Mouse (Mus musculus): Measurements from ENCODE around the gene Uap1l1. TPM values are rescaled to one million over a fixed set of nuclear protein-coding genes. Genes with fewer than 3 reads are reported as not detected.

The Uap1l1 gene
- polyA plus RNA-seq, 1 experiment from 2014 or later = 5.1 TPM

DNA sequence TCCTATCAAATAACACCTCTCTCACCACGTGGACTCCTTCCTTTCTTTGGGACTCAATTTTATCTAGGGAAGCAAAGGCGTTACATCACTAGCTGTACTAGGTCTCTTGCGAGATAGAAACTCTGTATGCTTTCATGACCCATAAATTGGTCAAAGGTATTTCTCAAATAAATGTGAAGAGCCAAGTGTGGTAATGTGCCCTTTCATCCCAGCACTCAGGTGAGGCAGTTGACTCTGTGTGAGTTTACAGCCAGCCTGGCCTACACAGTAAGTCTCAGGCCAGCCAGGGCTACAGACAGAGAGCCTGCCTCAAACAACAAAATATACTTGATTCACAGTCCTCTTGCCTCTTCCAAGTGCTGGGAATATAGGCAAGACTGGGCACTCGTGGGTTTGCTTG is 5.6 kb downstream of the Uap1l1 start:
- Histone ChIP-seq H3K27me3 (ENCODE audit: control insufficient read depth, insufficient read depth, low read length) (peaks cover 14% of the 10 kb centered on the region), H3K27ac (ENCODE audit: low read depth, low read length) (no peak overlapping the region), H3K36me3 (ENCODE audit: control insufficient read depth, insufficient read depth, low read length) (no peaks in the 10 kb centered on the region), H3K4me1 (ENCODE audit: control insufficient read depth, insufficient read depth, low read length) (peaks cover 9% of the 10 kb centered on the region), H3K9me3 (ENCODE audit: control insufficient read depth, low read length) (no peaks in the 10 kb centered on the region), H3K4me3 (ENCODE audit: low read depth, low read length) (no peak overlapping the region), H3K9ac (ENCODE audit: low read length) (no peak overlapping the region), H3K4me2 (ENCODE audit: low read depth) (no peak overlapping the region)
- DNase-seq (ENCODE audit: low spot score) = no peak
- ATAC-seq (ENCODE audit: insufficient read depth, low FRiP score, low TSS enrichment) = no peak
- WGBS = 84% methylated on average over 4 of the region's 4 CpGs

DNA sequence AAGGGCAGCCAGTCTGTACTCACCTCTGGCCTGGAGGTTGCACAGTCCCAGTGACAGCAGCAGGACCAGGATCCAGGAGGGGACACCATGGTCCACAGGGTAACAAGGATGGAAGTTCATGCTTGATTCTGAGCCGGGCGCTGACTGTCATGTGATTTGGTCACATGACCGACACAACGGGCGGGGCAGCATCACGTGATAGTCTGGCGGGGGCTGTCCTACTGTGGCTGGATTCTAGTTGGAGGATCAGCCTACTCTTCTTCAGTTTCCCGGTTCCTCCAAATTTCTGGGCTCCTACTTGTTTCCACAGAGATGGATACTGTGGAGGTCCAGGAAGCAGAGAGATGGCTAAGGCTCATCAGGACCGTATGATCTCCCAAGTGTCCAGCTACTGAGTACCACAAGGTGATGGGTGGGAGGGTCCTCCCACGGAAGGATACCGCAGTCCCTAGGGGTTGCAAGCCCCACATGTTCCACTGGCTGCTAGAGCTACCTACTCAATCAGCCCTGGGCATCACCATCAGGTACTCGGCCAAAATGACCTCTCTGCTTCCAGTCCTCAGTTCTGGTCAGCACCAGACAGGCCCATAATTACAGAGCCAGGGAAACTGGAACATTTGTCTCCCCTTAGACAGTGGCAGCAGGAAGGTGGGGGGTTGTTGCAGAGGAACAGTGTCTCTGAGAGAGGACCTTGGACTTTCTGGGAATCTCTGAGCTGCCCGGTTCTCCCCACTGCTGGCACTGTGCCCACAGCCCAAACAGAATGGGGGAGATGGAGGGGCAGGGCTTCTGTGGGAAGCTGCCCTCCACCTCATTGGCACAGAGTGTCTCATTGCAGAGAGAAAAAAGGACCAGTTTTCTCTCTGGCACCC is 9.0 kb downstream of the Uap1l1 start, which contains the start of gene Dpp7:
Dpp7 (minus strand) TSS at position 152 of the 872 bp plus-strand sequence.
- H3K9ac ChIP-seq (ENCODE audit: low read length) = peak within 1 kb of the TSS; percentile 58
- H3K9me3 ChIP-seq (ENCODE audit: control insufficient read depth, low read length) = no peaks in the 10 kb centered on the region
- peak; percentile 86 for DNase-seq (ENCODE audit: low spot score)
- WGBS = 6% methylated on average over 13 of the region's 13 CpGs
- peaks cover 3% of the 10 kb centered on the region for H3K36me3 ChIP-seq (ENCODE audit: control insufficient read depth, insufficient read depth, low read length)
- peaks cover 9% of the 10 kb centered on the region for H3K4me1 ChIP-seq (ENCODE audit: control insufficient read depth, insufficient read depth, low read length)
- peak; percentile 85 for ATAC-seq (ENCODE audit: insufficient read depth, low FRiP score, low TSS enrichment)
- peak within 1 kb of the TSS; percentile 91 for H3K4me2 ChIP-seq (ENCODE audit: low read depth)
- H3K27ac ChIP-seq (ENCODE audit: low read depth, low read length) = no peak within 1 kb of the TSS
- peak within 1 kb of the TSS; percentile 53 for H3K4me3 ChIP-seq (ENCODE audit: low read depth, low read length)
- H3K27me3 ChIP-seq (ENCODE audit: control insufficient read depth, insufficient read depth, low read length) = no peaks in the 10 kb centered on the region

GRCm38 (mm10) chr2:25355419-25356066 is 9.9 kb downstream of the Uap1l1 start:
- Histone ChIP-seq H3K9ac (ENCODE audit: low read length) (peak overlapping the region; percentile 58), H3K4me2 (ENCODE audit: low read depth) (peak overlapping the region; percentile 91), H3K4me3 (ENCODE audit: low read depth, low read length) (peak overlapping the region; percentile 53), H3K36me3 (ENCODE audit: control insufficient read depth, insufficient read depth, low read length) (peaks cover 8% of the 10 kb centered on the region), H3K27me3 (ENCODE audit: control insufficient read depth, insufficient read depth, low read length) (no peaks in the 10 kb centered on the region), H3K4me1 (ENCODE audit: control insufficient read depth, insufficient read depth, low read length) (peaks cover 9% of the 10 kb centered on the region), H3K27ac (ENCODE audit: low read depth, low read length) (no peak overlapping the region), H3K9me3 (ENCODE audit: control insufficient read depth, low read length) (no peaks in the 10 kb centered on the region)
- no peak for DNase-seq (ENCODE audit: low spot score)
- ATAC-seq (ENCODE audit: insufficient read depth, low FRiP score, low TSS enrichment) = no peak; the same call in 1 of the 2 replicates
- 38% methylated on average over 18 of the region's 18 CpGs for WGBS

DNA sequence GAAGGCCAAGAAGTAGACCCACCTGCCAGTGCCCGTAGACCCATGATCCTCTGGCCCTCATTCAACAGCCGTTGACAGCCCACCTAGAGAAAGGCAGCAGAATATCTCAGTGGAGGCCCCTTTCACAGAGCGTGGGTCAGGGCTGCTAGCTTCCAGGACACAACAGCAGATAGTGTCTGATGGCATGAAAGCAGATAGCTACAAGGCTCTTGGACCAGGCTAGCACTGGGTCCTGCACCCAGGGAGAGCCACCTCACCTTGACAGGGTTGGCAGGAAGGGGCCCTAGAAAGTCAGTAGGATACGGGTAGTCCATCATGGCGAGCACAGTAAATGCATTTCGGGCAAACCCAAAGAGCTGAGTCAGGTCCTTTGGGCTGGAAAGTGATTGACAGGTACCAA is 11.3 kb downstream of the Uap1l1 start:
- WGBS = 84% methylated on average over 6 of the region's 6 CpGs
- no peak for DNase-seq (ENCODE audit: low spot score)
- ATAC-seq (ENCODE audit: insufficient read depth, low FRiP score, low TSS enrichment) = no peak
- no peaks in the 10 kb centered on the region for H3K27me3 ChIP-seq (ENCODE audit: control insufficient read depth, insufficient read depth, low read length)
- no peak overlapping the region for H3K9ac ChIP-seq (ENCODE audit: low read length)
- H3K36me3 ChIP-seq (ENCODE audit: control insufficient read depth, insufficient read depth, low read length) = peaks cover 20% of the 10 kb centered on the region
- no peak overlapping the region for H3K4me2 ChIP-seq (ENCODE audit: low read depth)
- no peaks in the 10 kb centered on the region for H3K9me3 ChIP-seq (ENCODE audit: control insufficient read depth, low read length)
- H3K4me1 ChIP-seq (ENCODE audit: control insufficient read depth, insufficient read depth, low read length) = peaks cover 9% of the 10 kb centered on the region
- no peak overlapping the region for H3K27ac ChIP-seq (ENCODE audit: low read depth, low read length)
- no peak overlapping the region for H3K4me3 ChIP-seq (ENCODE audit: low read depth, low read length)

DNA sequence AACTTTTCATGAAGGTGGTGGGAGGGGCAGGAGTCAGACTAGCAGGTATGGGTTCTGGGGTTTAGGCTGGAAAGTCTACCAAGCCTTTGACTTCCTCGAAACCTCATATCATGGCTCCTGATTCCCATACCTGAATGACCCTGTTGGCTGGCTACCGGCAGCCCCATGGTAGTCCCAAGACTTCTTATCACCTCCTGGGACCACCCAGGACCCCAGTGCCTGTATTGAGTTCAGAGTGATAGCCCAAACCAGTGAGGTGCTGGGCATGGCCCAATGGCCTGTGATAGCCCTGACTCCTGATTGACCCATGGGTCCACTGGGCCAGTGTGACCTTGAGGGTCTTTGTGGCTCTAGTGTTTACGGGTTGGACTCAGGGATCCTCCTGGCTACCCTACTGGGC is 14.8 kb downstream of the Uap1l1 start:
- H3K4me1 ChIP-seq (ENCODE audit: control insufficient read depth, insufficient read depth, low read length) = peaks cover 7% of the 10 kb centered on the region
- no peak overlapping the region for H3K27ac ChIP-seq (ENCODE audit: low read depth, low read length)
- ATAC-seq (ENCODE audit: insufficient read depth, low FRiP score, low TSS enrichment) = no peak
- H3K27me3 ChIP-seq (ENCODE audit: control insufficient read depth, insufficient read depth, low read length) = no peaks in the 10 kb centered on the region
- no peak overlapping the region for H3K9ac ChIP-seq (ENCODE audit: low read length)
- no peak for DNase-seq (ENCODE audit: low spot score)
- H3K4me2 ChIP-seq (ENCODE audit: low read depth) = no peak overlapping the region
- whole genome bisulfite sequencing = 95% methylated on average over 3 of the region's 3 CpGs
- H3K9me3 ChIP-seq (ENCODE audit: control insufficient read depth, low read length) = no peaks in the 10 kb centered on the region
- H3K36me3 ChIP-seq (ENCODE audit: control insufficient read depth, insufficient read depth, low read length) = peaks cover 31% of the 10 kb centered on the region
- no peak overlapping the region for H3K4me3 ChIP-seq (ENCODE audit: low read depth, low read length)

DNA sequence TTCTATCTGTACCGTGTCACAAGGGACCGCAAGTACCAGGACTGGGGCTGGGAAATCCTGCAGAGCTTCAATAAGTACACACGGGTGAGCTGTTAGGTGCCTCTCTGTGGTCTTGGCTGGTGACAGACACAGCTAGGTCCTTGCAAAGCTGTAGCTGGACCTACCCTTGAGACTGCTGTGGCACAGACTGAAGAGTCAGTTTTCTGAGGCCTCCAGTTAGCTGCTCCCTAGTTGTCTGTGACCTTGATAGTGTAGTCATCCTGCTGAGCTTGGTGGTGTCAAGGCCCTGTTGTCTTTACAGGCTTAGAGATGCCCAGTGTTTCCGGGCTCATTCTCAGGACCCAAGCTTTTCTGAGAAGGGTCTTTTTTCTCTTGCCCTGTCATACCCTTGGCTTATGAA is 16.0 kb downstream of the Uap1l1 start:
- no peak for DNase-seq (ENCODE audit: low spot score)
- Histone ChIP-seq H3K4me3 (ENCODE audit: low read depth, low read length) (no peak overlapping the region), H3K4me1 (ENCODE audit: control insufficient read depth, insufficient read depth, low read length) (no peaks in the 10 kb centered on the region), H3K9ac (ENCODE audit: low read length) (no peak overlapping the region), H3K9me3 (ENCODE audit: control insufficient read depth, low read length) (no peaks in the 10 kb centered on the region), H3K36me3 (ENCODE audit: control insufficient read depth, insufficient read depth, low read length) (peaks cover 33% of the 10 kb centered on the region), H3K4me2 (ENCODE audit: low read depth) (no peak overlapping the region), H3K27ac (ENCODE audit: low read depth, low read length) (no peak overlapping the region), H3K27me3 (ENCODE audit: control insufficient read depth, insufficient read depth, low read length) (no peaks in the 10 kb centered on the region)
- no peak for ATAC-seq (ENCODE audit: insufficient read depth, low FRiP score, low TSS enrichment)
- WGBS = 94% methylated on average over 4 of the region's 4 CpGs

DNA sequence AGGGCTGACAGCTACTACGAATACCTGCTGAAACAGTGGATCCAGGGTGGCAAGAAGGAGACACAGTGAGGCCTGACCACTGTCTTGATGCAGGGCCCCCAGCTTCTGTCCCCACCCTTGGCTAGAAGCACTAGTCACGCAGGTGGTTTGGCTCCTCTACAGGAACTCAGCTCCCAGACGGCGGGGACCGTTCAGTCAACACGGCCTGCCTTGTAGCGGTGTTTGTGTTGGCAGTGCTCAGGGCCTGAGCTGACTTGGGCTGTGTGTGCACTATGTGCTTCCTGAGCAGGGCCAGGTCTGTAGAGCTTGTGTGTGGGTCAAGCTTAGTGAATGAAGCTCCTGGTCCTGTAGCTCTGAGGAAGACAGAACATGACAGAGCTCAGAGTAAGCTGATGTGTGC is 17.3 kb downstream of the Uap1l1 start:
- no peak overlapping the region for H3K4me2 ChIP-seq (ENCODE audit: low read depth)
- ATAC-seq (ENCODE audit: insufficient read depth, low FRiP score, low TSS enrichment) (no peak), DNase-seq (ENCODE audit: low spot score) (no peak)
- no peaks in the 10 kb centered on the region for H3K4me1 ChIP-seq (ENCODE audit: control insufficient read depth, insufficient read depth, low read length)
- H3K36me3 ChIP-seq (ENCODE audit: control insufficient read depth, insufficient read depth, low read length) = peaks cover 35% of the 10 kb centered on the region
- H3K4me3 ChIP-seq (ENCODE audit: low read depth, low read length) = no peak overlapping the region
- H3K27me3 ChIP-seq (ENCODE audit: control insufficient read depth, insufficient read depth, low read length) = no peaks in the 10 kb centered on the region
- WGBS = 97% methylated on average over 7 of the region's 7 CpGs
- no peaks in the 10 kb centered on the region for H3K9me3 ChIP-seq (ENCODE audit: control insufficient read depth, low read length)
- no peak overlapping the region for H3K27ac ChIP-seq (ENCODE audit: low read depth, low read length)
- H3K9ac ChIP-seq (ENCODE audit: low read length) = no peak overlapping the region

- Histone ChIP-seq H3K9ac (ENCODE audit: low read length) (no peak overlapping the region), H3K9me3 (ENCODE audit: control insufficient read depth, low read length) (no peaks in the 10 kb centered on the region), H3K4me2 (ENCODE audit: low read depth) (no peak overlapping the region), H3K4me3 (ENCODE audit: low read depth, low read length) (no peak overlapping the region), H3K27me3 (ENCODE audit: control insufficient read depth, insufficient read depth, low read length) (no peaks in the 10 kb centered on the region), H3K4me1 (ENCODE audit: control insufficient read depth, insufficient read depth, low read length) (peaks cover 2% of the 10 kb centered on the region), H3K36me3 (ENCODE audit: control insufficient read depth, insufficient read depth, low read length) (peaks cover 13% of the 10 kb centered on the region), H3K27ac (ENCODE audit: low read depth, low read length) (no peak overlapping the region)
- WGBS = 94% methylated on average over 6 of the region's 6 CpGs
- no peak for ATAC-seq (ENCODE audit: insufficient read depth, low FRiP score, low TSS enrichment)
- no peak for DNase-seq (ENCODE audit: low spot score)
Observed at GRCm38 (mm10) chr2:25338303-25338702, 27.2 kb downstream of the Uap1l1 start.

All from neural tube, embryonic 11.5 days (tissue).